ENCODE assay signal across 8 mouse cellular contexts in genomic region chrX:44789761-44790411, GRCm38 (mm10). TPM values are rescaled to one million over a fixed set of nuclear protein-coding genes. Genes with fewer than 3 reads are reported as not detected.
DNase-seq lines count a peak whose midpoint lies in the region; ATAC-seq and TF ChIP-seq lines count a peak whose summit lies in the region.

Dcaf12l1 (minus strand) TSS chrX:44790197.

- H3K9me3 ChIP-seq in forebrain, embryonic 12.5 days: no peaks in the 10 kb centered on the region
- no peaks in the 10 kb centered on the region for H3K9me3 ChIP-seq in liver, embryonic 14.5 days (ENCODE audit: control insufficient read depth, low read length)
- no peaks in the 10 kb centered on the region for H3K9me3 ChIP-seq in neural tube, embryonic 15.5 days (replicated peaks)

- no peaks in the 10 kb centered on the region for H3K36me3 ChIP-seq in forebrain, embryonic 12.5 days (replicated peaks)
- no peaks in the 10 kb centered on the region for H3K36me3 ChIP-seq in liver, embryonic 14.5 days (replicated peaks; ENCODE audit: control insufficient read depth, insufficient read depth, low read depth)
- H3K36me3 ChIP-seq in neural tube, embryonic 15.5 days: no peaks in the 10 kb centered on the region

- no peak for TF ChIP-seq EP300 in liver, embryonic 14.5 days (IDR thresholded peaks at IDR 0.05; ENCODE audit: low read depth)

- peak; percentile 91 for ATAC-seq in forebrain, embryonic 12.5 days (ENCODE audit: low FRiP score)
- ATAC-seq in liver, embryonic 14.5 days (ENCODE audit: insufficient read depth): peak; percentile 90
- ATAC-seq in neural tube, embryonic 15.5 days (ENCODE audit: low FRiP score): peak; percentile 94

- WGBS in forebrain, embryonic 12.5 days: 19% methylated on average over 47 of the region's 47 CpGs
- WGBS in liver, embryonic 14.5 days (ENCODE audit: insufficient replicate concordance): 11% methylated on average over 43 of the region's 47 CpGs
- WGBS in neural tube, embryonic 15.5 days: 20% methylated on average over 47 of the region's 47 CpGs

- no peaks in the 10 kb centered on the region for H3K4me1 ChIP-seq in forebrain, embryonic 12.5 days
- H3K4me1 ChIP-seq in liver, embryonic 14.5 days (replicated peaks; ENCODE audit: control insufficient read depth in 2 of 2, insufficient read depth in 2 of 2, low read length in 1 of 2): no peaks in the 10 kb centered on the region
- 0 out of 2 replicates have a peak, but pooled peaks cover 2% of the 10 kb centered on the region for H3K4me1 ChIP-seq in neural tube, embryonic 15.5 days

- H3K4me2 ChIP-seq in forebrain, embryonic 12.5 days: peak within 1 kb of the TSS; percentile 62
- peak within 1 kb of the TSS; percentile 59 for H3K4me2 ChIP-seq in liver, embryonic 14.5 days (ENCODE audit: low read depth)
- peak within 1 kb of the TSS; percentile 67 for H3K4me2 ChIP-seq in neural tube, embryonic 15.5 days

- H3K27me3 ChIP-seq in forebrain, embryonic 12.5 days: no peaks in the 10 kb centered on the region
- H3K27me3 ChIP-seq in liver, embryonic 14.5 days (ENCODE audit: control insufficient read depth, insufficient read depth, low read length): no peaks in the 10 kb centered on the region
- H3K27me3 ChIP-seq in neural tube, embryonic 15.5 days (replicated peaks): no peaks in the 10 kb centered on the region

- peak; percentile 9 to 22 for DNase-seq in heart, adult 18-20 months
- DNase-seq in heart, postnatal 25 days (ENCODE audit: low spot score): no peak
- DNase-seq in heart, postnatal 10 days: peak; percentile 59
- DNase-seq in layer of hippocampus, adult 11-12 months (ENCODE audit: low spot score): peak; percentile 68
- peak; percentile 3 to 17 (median 10) for DNase-seq in liver, embryonic 14.5 days (ENCODE audit: low read depth in 3 of 3, low spot score in 3 of 3)
- peak; percentile 4 to 18 for DNase-seq in thymus, postnatal 36 days

- H3K9ac ChIP-seq in forebrain, embryonic 12.5 days: peak within 1 kb of the TSS; percentile 48
- peak within 1 kb of the TSS; percentile 27; the same call in 1 of the 2 replicates for H3K9ac ChIP-seq in liver, embryonic 14.5 days (replicated peaks)
- peak within 1 kb of the TSS; percentile 67 for H3K9ac ChIP-seq in neural tube, embryonic 15.5 days (replicated peaks)

- H3K4me3 ChIP-seq in forebrain, embryonic 12.5 days (replicated peaks): peak within 1 kb of the TSS; percentile 47
- H3K4me3 ChIP-seq in liver, embryonic 14.5 days (ENCODE audit: insufficient read depth in 1 of 2, low read depth in 2 of 2, low read length in 2 of 2): peak within 1 kb of the TSS; percentile 32 to 42
- peak within 1 kb of the TSS; percentile 53 for H3K4me3 ChIP-seq in neural tube, embryonic 15.5 days (replicated peaks)

- peak; percentile 34 for TF ChIP-seq CTCF in liver, embryonic 14.5 days (IDR thresholded peaks at IDR 0.05; ENCODE audit: low read depth)

- H3K27ac ChIP-seq in forebrain, embryonic 12.5 days: no peak within 1 kb of the TSS
- no peak within 1 kb of the TSS for H3K27ac ChIP-seq in liver, embryonic 14.5 days
- H3K27ac ChIP-seq in neural tube, embryonic 15.5 days (replicated peaks): peak within 1 kb of the TSS; percentile 56

- intact Hi-C loops in heart, postnatal 25 days (cut with DNase I): no loop called here
- intact Hi-C loops in heart, postnatal 10 days (cut with DNase I): no loop called here

RNA-seq across cellular contexts. Expression of gene Dcaf12l1, which starts in this region (rescaled TPM):
- 1 to 10 TPM; 2.8 to 3.6 TPM for total RNA-seq in heart, adult 18-20 months (2021)
- total RNA-seq in heart, postnatal 25 days (2021): 1 to 10 TPM; 1.6 to 2.1 TPM
- 6.5 and 7.4 TPM in 2 replicates for polyA plus RNA-seq in forebrain, embryonic 12.5 days (2016; fragmentation: Nextera tagmentation; extraction: Ambion mirVana)
- total RNA-seq in heart, postnatal 10 days (2021): 1 to 10 TPM; 2.7 to 3.1 TPM
- polyA plus RNA-seq in liver, embryonic 14.5 days (2012; rRNA removed): 0.42 and 0.48 TPM in 2 replicates
- polyA plus RNA-seq in liver, embryonic 14.5 days (2014; fragmentation: Nextera tagmentation; extraction: Ambion mirVana): 0.66 and 0.72 TPM in 2 replicates
- 12.3 and 13.4 TPM in 2 replicates for polyA plus RNA-seq in neural tube, embryonic 15.5 days (2015; fragmentation: Nextera tagmentation; extraction: Ambion mirVana)

Comparison
In these comparisons a context has a peak if more than half of its experiments do, and no peak if none do; other contexts are left out.
1. Peak in DNase-seq, ATAC-seq, H3K4me3 ChIP-seq, H3K9ac ChIP-seq and H3K4me2 ChIP-seq in liver, embryonic 14.5 days; RNA of the gene not detected or under 1 TPM.